Mouse (Mus musculus) ES-E14 (cell line): Measurements from ENCODE around the gene Baiap2l1. TPM values are rescaled to one million over a fixed set of nuclear protein-coding genes. Genes with fewer than 3 reads are reported as not detected.

ENCODE experiments used
- DNase-seq: peaks from one replicate; pipeline ENCODE4 v3.0.0-alpha.2; 2013; ENCODE audit warnings: low read depth, low spot score
- H3K27ac ChIP-seq: 2 replicates; pipeline ENCODE4 v1.5.1; 2012; ENCODE audit warnings: low read depth, mild to moderate bottlenecking, low read length, moderate library complexity, mixed read lengths; ENCODE audit not compliant: poor library complexity, insufficient read depth, severe bottlenecking
- H3K36me3 ChIP-seq: 2 replicates; pipeline ENCODE4 v1.6.1; 2012; ENCODE audit warnings: mild to moderate bottlenecking, low read length, moderate library complexity, mixed read lengths; ENCODE audit not compliant: control insufficient read depth, poor library complexity, insufficient read depth, severe bottlenecking
- H3K4me1 ChIP-seq, 2 experiments: fragments of 150-350 bp in 1 of 2; sonication (generic) in 1 of 2; 2 replicates each; pipeline ENCODE4 v1.6.1; 2012; ENCODE audit warnings: low read length in 2 of 2, mild to moderate bottlenecking in 1 of 2, mixed read lengths in 1 of 2; ENCODE audit not compliant: control insufficient read depth in 2 of 2, insufficient read depth in 2 of 2, poor library complexity in 1 of 2
- H3K4me3 ChIP-seq, 2 experiments: fragments of 150-350 bp in 1 of 2; sonication (generic) in 1 of 2; 2 replicates each; pipeline ENCODE4 v1.5.1; 2012; ENCODE audit warnings: low read length in 2 of 2, low read depth in 1 of 2, mild to moderate bottlenecking in 1 of 2, mixed read lengths in 1 of 2; ENCODE audit not compliant: insufficient read depth in 1 of 2, poor library complexity in 1 of 2, severe bottlenecking in 1 of 2
- H3K9ac ChIP-seq: 2 replicates; pipeline ENCODE4 v1.6.1; 2012; ENCODE audit warnings: low read depth, mild to moderate bottlenecking, low read length, mixed read lengths; ENCODE audit not compliant: poor library complexity, insufficient read depth, severe bottlenecking
- H3K9me3 ChIP-seq: fragments of 150-350 bp; sonication (generic); 2 replicates; pipeline ENCODE4 v1.6.1; 2012; ENCODE audit warnings: low read depth, mild to moderate bottlenecking, low read length; ENCODE audit not compliant: control insufficient read depth, insufficient read depth
- CHD2 ChIP-seq: IDR thresholded peaks from 2 replicates; pipeline ENCODE4 v1.6.1; 2014; ENCODE audit warnings: mild to moderate bottlenecking, low read depth, low read length, inconsistent platforms
- HCFC1 ChIP-seq: IDR thresholded peaks from 2 replicates; pipeline ENCODE4 v1.6.1; 2012; ENCODE audit warnings: low read length, inconsistent platforms, borderline replicate concordance; ENCODE audit not compliant: insufficient read depth
- MAFK ChIP-seq: IDR thresholded peaks from 2 replicates; pipeline ENCODE4 v1.6.1; 2014; ENCODE audit warnings: mild to moderate bottlenecking, low read depth, low read length, inconsistent platforms; ENCODE audit not compliant: insufficient read depth
- ZC3H11A ChIP-seq: IDR thresholded peaks from 2 replicates; pipeline ENCODE4 v1.6.1; 2012; ENCODE audit warnings: low read depth, mild to moderate bottlenecking, inconsistent platforms, low read length, borderline replicate concordance
- ZNF384 ChIP-seq: IDR thresholded peaks from 2 replicates; pipeline ENCODE4 v1.6.1; 2012; ENCODE audit warnings: low read depth, low read length, inconsistent platforms
- in situ Hi-C, 2 experiments: fragments of 600-800 bp; cut with MboI; formaldehyde crosslinking; loops; one replicate each; pipeline ENCODE4 v1.15.1; 2025; ENCODE audit warnings: low sequenced_read_pairs in 2 of 2, inconsistent platforms in 1 of 2; ENCODE audit not compliant: unreplicated experiment in 2 of 2
- total RNA-seq: library from RNA; depleted of rRNA; stranded (reverse); fragments of 300-350 nt; gene quantifications from 2 replicates; pipeline ENCODE4 v1.2.3, GENCODE M21; 2012

The Baiap2l1 gene
- total RNA-seq, 1 experiment, result 1.4 TPM

- H3K27ac ChIP-seq, result no peak overlapping the region
- H3K9ac ChIP-seq, result no peak overlapping the region
- no peak for DNase-seq
- H3K36me3 ChIP-seq, result peaks cover 2% of the 10 kb centered on the region; the same call in 1 of the 2 replicates
- in situ Hi-C loops, result no loop called here
- H3K4me3 ChIP-seq, result no peak overlapping the region
- no peaks in the 10 kb centered on the region for H3K9me3 ChIP-seq
- H3K4me1 ChIP-seq, result peaks cover 4 to 7% of the 10 kb centered on the region in 2 experiments; a peak in 2 of 4 replicates
- TF ChIP-seq ZC3H11A (no peak), CHD2 (no peak), ZNF384 (no peak), HCFC1 (no peak), MAFK (no peak)
Measured at GRCm38 (mm10) chr5:144316442-144316841, 41.5 kb downstream of the Baiap2l1 start.

GRCm38 (mm10) chr5:144314731-144315494 is 43.0 kb downstream of the Baiap2l1 start:
- H3K4me3 ChIP-seq, result no peak overlapping the region
- no peak overlapping the region for H3K27ac ChIP-seq
- TF ChIP-seq ZC3H11A (no peak), CHD2 (no peak), HCFC1 (no peak), ZNF384 (no peak), MAFK (no peak)
- H3K4me1 ChIP-seq, result peaks cover 3 to 4% of the 10 kb centered on the region in 2 experiments; a peak in 1 of 4 replicates
- in situ Hi-C loops, result no loop called here
- no peak overlapping the region for H3K9ac ChIP-seq
- DNase-seq, result no peak
- H3K36me3 ChIP-seq, result no peaks in the 10 kb centered on the region
- H3K9me3 ChIP-seq, result no peaks in the 10 kb centered on the region

- in situ Hi-C loops, result no loop called here
- H3K27ac ChIP-seq, result no peak overlapping the region
- H3K36me3 ChIP-seq, result no peaks in the 10 kb centered on the region
- H3K4me1 ChIP-seq, result peaks cover 0 to 2% of the 10 kb centered on the region in 2 experiments; a peak in 1 of 4 replicates
- no peaks in the 10 kb centered on the region for H3K9me3 ChIP-seq
- peak; percentile 43 for DNase-seq
- no peak overlapping the region for H3K9ac ChIP-seq
- TF ChIP-seq HCFC1, result no peak
- TF ChIP-seq ZNF384, result no peak
- TF ChIP-seq ZC3H11A, result no peak
- no peak for TF ChIP-seq CHD2
- no peak for TF ChIP-seq MAFK
- no peak overlapping the region for H3K4me3 ChIP-seq
Measured at GRCm38 (mm10) chr5:144313335-144313734, 44.6 kb downstream of the Baiap2l1 start.

- H3K36me3 ChIP-seq, result no peaks in the 10 kb centered on the region
- H3K4me3 ChIP-seq, result no peak overlapping the region
- in situ Hi-C loops, result no loop called here
- H3K27ac ChIP-seq, result no peak overlapping the region
- no peak for DNase-seq
- TF ChIP-seq ZC3H11A, result no peak
- no peak for TF ChIP-seq ZNF384
- no peaks in the 10 kb centered on the region for H3K9me3 ChIP-seq
- H3K4me1 ChIP-seq, result 0 out of 4 replicates have a peak, but pooled peaks cover 0 to 2% of the 10 kb centered on the region in 2 experiments
- no peak overlapping the region for H3K9ac ChIP-seq
Measured at GRCm38 (mm10) chr5:144312183-144312582, 45.7 kb downstream of the Baiap2l1 start.

GRCm38 (mm10) chr5:144308929-144309328 is 49.0 kb downstream of the Baiap2l1 start:
- no peak overlapping the region for H3K27ac ChIP-seq
- no peak overlapping the region for H3K9ac ChIP-seq
- no peak for DNase-seq
- H3K4me1 ChIP-seq, result no peaks in the 10 kb centered on the region
- no peak for TF ChIP-seq ZC3H11A
- no peak for TF ChIP-seq HCFC1
- TF ChIP-seq MAFK, result no peak
- no peak for TF ChIP-seq CHD2
- no peak for TF ChIP-seq ZNF384
- H3K36me3 ChIP-seq, result no peaks in the 10 kb centered on the region
- H3K4me3 ChIP-seq, result no peak overlapping the region
- in situ Hi-C loops, result no loop called here
- 0 out of 2 replicates have a peak, but pooled peaks cover 2% of the 10 kb centered on the region for H3K9me3 ChIP-seq
